Mouse (Mus musculus): Measurements from ENCODE around the gene Fam19a2. TPM values are rescaled to one million over a fixed set of nuclear protein-coding genes. Genes with fewer than 3 reads are reported as not detected.

Fam19a2 gene
- polyA plus RNA-seq, 2 experiments from 2014 or later, result not detected

DNA sequence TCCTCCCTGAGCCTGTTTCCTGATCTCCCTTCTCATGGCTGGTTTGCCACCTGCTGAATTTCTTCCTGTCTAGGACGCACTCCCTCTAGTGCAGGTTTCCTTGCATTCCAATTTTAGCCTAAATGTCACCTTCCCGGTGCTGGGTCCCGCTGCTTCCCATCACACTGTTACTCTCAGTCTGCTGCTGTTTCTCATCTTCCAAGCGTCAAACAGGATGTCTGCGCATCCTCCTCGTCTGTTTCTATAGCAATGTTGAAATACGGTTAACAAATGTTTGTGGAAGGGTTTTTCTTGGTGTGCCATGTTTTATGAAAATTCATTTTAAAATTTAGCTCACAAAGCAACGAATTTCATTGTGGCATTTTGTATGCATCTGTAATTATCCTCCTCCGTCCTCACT lies 131.6 kb downstream of the Fam19a2 start:
- no peak for ATAC-seq

DNA sequence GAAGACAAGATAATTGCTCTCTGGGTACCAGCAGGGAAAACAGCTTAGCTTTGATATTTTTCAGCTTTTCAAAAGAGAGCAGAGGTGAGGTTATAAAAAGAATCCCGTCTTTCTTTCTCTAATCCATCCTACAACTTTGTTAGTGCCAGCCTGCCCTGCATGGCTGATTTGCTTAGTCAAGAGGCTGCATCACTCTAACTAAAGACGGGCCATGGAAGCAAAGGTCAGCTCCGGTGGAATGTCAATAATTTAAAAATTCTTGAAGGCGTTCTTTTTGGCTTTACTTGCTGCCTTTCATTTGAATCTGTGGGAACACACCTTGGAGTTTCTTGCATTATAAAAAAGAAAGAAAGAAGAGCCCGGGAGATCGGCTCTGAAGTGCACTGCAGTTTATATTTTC lies 134.3 kb downstream of the Fam19a2 start:
- ATAC-seq, result no peak

- no peak for ATAC-seq
These were observed 137.4 kb downstream of the Fam19a2 start for GRCm38 (mm10) chr10:123401188-123401587.

DNA sequence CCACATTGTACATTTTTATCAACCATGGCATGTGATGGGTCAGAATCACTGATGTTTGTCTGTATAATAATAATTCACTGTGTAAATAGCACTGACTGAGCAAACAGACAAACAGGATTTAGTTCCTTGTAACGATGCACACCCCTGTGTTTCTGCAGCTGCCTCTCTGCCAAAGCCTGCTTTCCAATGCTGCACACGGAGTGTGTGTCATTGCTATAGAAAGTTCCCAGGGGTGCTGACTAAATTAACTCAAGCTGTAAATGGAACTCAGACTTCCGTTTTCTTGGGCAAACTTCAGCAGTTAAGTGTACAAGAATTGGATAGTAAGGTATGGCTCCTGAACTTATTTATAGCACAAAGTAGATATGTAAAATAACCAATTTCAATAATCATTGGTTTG lies 138.7 kb downstream of the Fam19a2 start:
- no peak for ATAC-seq

GRCm38 (mm10) chr10:123414953-123415352 lies 151.2 kb downstream of the Fam19a2 start:
- no peak for ATAC-seq

DNA sequence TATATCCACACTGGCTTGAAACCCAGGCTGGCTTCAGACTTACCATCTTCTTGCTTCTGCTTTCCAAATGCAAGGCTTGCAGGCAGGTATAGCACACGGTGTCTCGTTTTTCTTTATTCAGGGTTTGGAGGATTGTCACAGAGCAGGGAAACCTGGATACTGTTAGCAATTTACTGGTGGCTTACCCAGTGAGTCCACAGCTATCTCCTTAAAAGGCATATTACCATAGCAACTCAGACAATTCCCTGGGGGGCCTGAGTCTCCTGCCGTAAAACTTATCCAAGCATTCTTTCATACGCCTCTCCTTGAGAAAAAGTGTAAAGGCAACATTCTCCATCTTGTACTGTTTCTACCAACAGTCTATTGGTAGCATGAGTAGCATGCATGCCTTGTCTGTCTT lies 152.2 kb downstream of the Fam19a2 start:
- no peak for ATAC-seq

DNA sequence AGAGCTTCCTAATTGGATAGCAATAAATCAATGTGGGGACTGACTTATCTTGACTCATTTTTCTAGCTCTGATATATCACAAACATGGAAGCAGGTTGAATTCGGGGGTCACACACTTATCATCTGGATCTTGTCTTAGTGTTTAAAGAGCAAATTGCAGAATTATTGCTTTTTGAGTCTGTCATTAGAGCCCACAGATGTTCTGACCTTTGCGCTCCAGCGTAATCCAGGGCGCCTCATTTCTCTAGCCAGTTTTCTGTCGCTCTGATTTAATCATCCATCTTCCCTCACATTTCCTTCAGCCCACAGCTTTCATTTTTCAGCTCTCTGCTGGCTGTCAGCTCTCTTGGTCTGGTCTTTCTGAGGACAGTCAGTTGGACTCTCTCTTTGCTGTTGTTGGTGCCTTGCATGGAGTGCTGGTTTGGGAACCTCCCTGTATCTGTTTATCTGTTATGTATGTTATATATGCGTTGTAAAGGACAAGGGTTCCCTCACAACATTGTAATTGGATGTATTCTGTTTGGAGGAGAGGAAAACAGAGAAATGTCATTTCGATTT lies 154.9 kb downstream of the Fam19a2 start:
- ATAC-seq, result no peak

GRCm38 (mm10) chr10:123420249-123420648 lies 156.5 kb downstream of the Fam19a2 start:
- no peak for ATAC-seq

- no peak for ATAC-seq
These were observed 160.7 kb downstream of the Fam19a2 start for GRCm38 (mm10) chr10:123424482-123424881.

- no peak for ATAC-seq
These were observed 162.9 kb downstream of the Fam19a2 start for GRCm38 (mm10) chr10:123426527-123427363.

GRCm38 (mm10) chr10:123431569-123431968 lies 167.8 kb downstream of the Fam19a2 start:
- ATAC-seq, result no peak

DNA sequence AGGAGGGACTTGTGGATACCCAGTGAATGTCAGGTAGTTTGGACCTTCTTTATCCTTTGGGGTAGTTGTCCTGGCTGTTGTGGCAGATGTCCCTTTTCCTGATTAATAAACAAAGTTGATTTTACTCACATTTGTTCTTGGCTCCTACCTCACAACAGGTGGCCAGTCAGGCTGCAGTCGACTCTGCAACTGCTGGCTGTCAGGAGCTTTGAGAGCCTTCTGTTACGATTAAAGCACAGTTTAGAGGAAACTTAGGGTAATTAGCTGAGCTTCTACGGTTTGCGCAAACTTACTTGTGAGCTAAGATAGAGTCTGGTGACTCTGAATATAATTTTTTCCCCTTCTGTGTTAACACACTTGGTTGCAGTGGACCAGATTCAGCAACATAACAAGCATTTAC lies 173.8 kb downstream of the Fam19a2 start:
- ATAC-seq, result no peak

- no peak for ATAC-seq
These were observed 193.0 kb downstream of the Fam19a2 start for GRCm38 (mm10) chr10:123456800-123457199.

GRCm38 (mm10) chr10:123460466-123460865 lies 196.7 kb downstream of the Fam19a2 start:
- ATAC-seq, result no peak

DNA sequence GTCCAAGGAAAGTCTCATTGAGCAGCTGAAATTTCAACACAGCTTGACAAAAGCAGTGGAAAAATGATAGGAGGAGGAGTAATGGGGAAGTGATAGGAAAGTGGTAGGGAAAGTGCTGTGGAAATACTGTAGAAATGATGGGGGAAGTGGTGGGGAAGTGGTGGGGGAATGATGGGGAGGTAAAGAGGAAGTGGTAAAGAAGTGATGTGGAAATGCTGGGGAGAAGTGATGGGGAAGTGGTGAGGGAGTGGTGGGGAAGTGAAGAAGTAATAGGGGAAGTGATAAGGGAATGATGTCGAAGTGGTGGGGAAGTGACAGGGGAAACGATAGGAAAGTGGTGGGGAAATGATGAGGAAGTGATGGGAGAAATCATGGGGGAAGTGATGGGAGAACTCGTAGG lies 198.5 kb downstream of the Fam19a2 start:
- no peak for ATAC-seq

DNA sequence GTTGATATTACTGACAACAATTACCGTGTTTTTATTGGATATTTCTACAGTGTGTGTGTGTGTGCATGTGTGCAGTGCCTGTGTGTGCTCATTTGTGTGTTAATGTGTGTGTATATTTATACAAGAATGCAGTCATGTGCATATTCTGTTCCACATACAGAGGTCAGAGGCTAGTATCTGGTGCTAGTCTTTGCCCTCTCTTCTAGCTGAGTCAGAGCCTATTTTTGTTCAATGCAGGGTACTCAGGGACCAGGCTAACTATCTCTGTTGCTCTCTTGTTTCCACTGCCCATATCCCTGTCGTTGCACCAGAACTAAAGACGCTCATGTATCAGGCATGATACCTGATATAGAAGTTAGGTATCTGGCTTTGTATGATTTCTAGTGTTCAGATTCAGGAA lies 251.0 kb downstream of the Fam19a2 start:
- no peak for ATAC-seq

- ATAC-seq, result no peak
These were observed 256.8 kb downstream of the Fam19a2 start for GRCm38 (mm10) chr10:123520613-123521012.

DNA sequence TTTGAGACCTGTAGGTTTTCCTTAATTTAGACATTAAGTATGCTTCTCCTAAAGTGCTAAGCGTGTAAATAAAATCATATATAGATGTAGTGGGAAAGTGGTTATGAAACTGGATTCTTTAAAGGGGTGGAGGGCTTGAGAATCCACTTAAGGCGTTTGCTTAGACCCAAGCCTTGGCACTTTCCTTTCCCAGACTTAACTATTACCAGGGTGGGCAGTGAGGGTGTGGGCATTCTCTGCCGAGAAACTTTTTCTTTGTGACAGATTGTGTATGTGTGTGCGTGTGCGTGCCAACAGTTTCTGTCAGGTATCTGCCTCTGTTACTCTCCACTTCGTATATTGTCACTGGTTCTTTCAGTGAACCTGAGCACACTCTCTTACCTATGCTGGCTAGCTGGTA lies 257.4 kb downstream of the Fam19a2 start:
- ATAC-seq, result no peak

- ATAC-seq, result no peak
These were observed 261.6 kb downstream of the Fam19a2 start for GRCm38 (mm10) chr10:123525424-123525823.

- ATAC-seq, result no peak
These were observed 262.3 kb downstream of the Fam19a2 start for GRCm38 (mm10) chr10:123526059-123526458.

GRCm38 (mm10) chr10:123536143-123536542 lies 272.3 kb downstream of the Fam19a2 start:
- no peak for ATAC-seq

GRCm38 (mm10) chr10:123548391-123548790 lies 284.6 kb downstream of the Fam19a2 start:
- no peak for ATAC-seq

DNA sequence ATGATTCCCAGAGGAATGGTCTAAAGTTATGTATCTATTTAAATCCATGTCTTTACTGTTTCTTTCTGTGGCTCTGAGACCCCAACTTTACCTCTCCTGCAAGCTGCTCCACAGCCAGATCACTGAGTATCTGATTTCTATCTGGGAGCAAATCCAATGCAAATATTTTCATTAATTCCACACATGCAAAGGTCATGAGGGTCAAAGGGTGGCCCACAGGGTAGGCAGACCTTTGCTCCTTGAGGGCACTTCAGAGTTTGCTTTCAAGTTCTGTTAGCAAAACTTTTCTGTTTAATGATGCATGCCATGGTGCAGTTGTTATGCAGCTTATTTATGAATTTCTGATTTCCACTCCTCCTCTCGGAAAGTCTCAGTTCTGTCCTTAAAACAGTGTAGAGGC lies 303.9 kb downstream of the Fam19a2 start:
- no peak for ATAC-seq

DNA sequence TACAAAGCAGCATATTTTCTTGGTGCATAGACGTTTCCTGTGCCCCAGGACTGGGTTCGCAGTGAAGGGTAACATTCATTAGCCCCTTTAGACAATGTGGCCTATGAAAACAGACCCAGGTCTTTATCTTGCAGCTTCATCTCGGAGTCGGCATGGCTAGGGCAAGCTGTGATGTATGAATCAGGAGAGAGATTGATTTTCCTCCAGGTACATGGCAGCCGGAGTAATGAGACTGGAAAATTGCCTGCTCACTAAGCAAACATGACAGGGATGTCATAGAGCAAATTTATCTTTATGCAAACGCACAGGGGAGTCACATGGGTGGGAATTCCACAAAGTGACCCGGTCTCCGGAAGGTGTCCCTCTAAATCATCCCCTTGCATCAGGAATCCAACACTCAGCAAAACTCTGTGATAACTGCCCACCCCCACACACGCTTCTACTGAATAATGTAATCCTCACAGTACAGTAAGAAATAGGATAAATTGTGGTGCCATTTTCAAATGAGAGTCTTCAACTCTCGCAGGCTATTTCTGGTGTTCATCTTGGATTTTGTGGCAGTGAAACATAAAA lies 306.9 kb downstream of the Fam19a2 start:
- no peak for ATAC-seq

All from activated CD4-positive, CD25-positive, alpha-beta regulatory T cell, adult 4 months (primary cell).